Mouse (Mus musculus) small intestine, adult 2 months (tissue): ENCODE results near the gene Cd180.

ENCODE experiments used
- CTCF ChIP-seq: fragments of 200-500 bp; IDR thresholded peaks from 2 replicates; pipeline ENCODE4 v1.5.1; 2012; ENCODE audit warnings: low read depth, mild to moderate bottlenecking, control low read depth, inconsistent platforms, low read length, moderate library complexity, mixed read lengths; ENCODE audit not compliant: insufficient replicate concordance, insufficient read length; ENCODE audit errors: extremely low read depth
- POLR2A ChIP-seq: fragments of 200-500 bp; IDR thresholded peaks from 2 replicates; pipeline ENCODE4 v1.6.1; 2012; ENCODE audit warnings: low read depth, mild to moderate bottlenecking, control low read depth, inconsistent platforms, low read length, moderate library complexity

DNA sequence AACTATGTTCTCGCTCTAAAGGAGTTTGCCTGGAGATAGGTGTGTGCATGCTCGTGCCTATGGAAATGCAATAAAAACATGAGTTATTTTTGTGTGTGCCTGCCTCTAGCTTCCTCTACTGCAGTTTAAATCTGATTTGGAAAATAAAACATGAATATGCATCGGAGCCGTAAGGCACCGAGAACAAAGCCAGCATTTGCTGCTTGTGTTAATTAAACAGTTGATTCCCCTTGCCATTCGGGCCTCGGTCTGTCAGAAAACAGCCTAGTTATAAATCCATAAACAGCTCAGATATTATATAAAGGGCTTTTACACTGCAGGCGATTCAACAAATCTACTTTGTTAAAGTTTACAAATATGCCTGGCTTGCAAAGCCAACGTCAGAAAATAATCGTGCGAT is 75.2 kb downstream of the Cd180 start:
- no peak for TF ChIP-seq POLR2A
- no peak for TF ChIP-seq CTCF
